Mouse (Mus musculus): ENCODE measurements around the gene Olfr520.
"Not testable (repeated sequence)": the region's sequence is repeated elsewhere in the genome, so short reads cannot be mapped to it uniquely, and the experiment has no call there.

Gene Olfr520

GRCm38 (mm10) chr7:99729973-99730372 lies at the start of gene Olfr520:
Olfr520 (plus strand) TSS chr7:99730273.
- DNase-seq: no peak

GRCm38 (mm10) chr7:99680771-99681170 lies 49.3 kb upstream of the Olfr520 start:
- peak; percentile 32 for DNase-seq

DNA sequence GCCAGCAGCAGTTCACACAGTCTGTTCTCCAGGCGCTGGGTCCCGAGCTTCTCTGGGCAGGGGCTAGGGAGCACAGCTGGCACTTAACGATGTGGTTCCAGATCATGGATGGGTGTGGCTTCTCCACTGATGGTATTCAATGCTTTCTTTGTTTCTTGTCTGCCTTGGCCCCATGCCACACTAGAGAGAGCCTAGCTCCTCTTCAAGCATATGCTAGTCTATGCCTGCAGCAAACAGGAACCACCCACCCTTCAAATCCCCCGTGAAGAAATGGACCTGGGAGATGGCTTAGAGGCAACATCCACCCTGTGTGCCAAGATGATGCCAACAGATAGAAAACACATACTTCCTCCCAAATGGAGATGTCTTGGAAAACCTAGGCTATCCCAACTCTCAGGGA lies 46.0 kb upstream of the Olfr520 start:
- DNase-seq: no peak

DNA sequence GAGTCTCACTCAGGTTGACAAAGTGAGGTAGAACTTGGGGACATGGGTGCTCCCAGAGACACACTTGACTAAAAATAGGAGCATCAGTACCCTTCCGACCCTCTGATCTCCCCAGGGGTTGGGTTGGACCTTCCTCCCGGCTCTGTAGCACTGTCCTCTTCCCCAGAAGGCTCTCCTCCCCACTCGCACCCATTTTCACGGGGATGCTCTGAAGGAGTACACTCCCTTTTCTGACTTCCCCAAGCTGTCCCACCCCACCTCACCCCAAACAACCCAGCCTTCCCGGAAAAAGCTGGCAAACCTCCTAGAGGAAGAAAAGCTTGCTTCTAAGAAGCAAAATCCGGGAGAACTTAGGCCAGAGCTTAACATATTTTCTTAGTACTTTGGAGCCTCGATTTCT lies 39.3 kb upstream of the Olfr520 start:
- no peak for DNase-seq

DNA sequence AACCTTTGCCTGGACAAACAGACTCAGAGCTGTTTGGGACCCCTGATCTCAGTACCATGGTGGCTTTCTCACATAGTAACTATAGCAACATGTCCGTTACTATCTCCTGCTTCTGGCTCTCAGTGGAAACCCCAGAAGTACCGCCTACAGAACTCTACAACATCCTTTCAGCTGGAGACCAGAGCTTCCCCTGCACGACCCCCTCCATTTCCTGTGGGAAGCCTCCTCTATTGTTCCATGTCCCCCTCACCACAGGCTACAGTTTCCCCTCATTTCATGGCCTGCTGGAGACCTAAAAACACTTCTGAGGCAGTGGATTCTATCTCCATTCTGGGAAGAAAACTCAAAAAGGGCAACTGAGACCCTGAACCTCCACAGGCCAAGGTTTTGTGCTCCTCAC lies 37.7 kb upstream of the Olfr520 start:
- no peak for DNase-seq

- DNase-seq: no peak
Observed at GRCm38 (mm10) chr7:99693387-99693786, 36.7 kb upstream of the Olfr520 start.

- DNase-seq: no peak
Observed at GRCm38 (mm10) chr7:99693976-99694375, 36.1 kb upstream of the Olfr520 start.

GRCm38 (mm10) chr7:99694424-99694823 lies 35.6 kb upstream of the Olfr520 start:
- not testable (repeated sequence) for DNase-seq

DNA sequence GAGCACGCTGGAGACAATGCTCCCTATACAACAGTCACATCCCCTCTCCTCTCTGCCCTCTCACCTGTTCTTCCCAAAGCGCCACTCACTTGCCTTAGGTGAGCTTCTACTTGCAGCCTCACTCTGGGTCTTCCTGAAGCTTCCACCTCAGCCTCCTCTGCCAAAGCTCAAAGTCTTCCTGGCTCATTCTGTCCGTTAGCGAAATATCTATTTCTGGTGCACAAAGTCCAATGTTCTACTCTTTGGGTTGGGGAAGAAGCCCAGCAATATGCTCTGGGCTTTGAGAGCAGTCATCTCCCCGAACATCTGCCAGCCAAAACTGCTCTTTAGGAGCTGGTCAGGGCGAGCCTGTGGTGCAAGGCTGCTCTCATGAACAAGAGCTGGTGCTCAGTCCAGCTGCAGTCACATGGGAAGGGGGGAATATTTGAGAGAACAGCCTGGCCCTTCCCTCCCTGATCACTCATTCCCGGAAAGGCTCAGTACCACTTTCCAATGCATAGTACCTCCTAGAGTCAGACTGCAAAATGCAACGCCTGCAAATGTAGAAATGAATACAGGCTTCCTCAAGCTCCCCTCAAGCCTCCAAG lies 34.5 kb upstream of the Olfr520 start:
- peak; percentile 33 for DNase-seq

DNA sequence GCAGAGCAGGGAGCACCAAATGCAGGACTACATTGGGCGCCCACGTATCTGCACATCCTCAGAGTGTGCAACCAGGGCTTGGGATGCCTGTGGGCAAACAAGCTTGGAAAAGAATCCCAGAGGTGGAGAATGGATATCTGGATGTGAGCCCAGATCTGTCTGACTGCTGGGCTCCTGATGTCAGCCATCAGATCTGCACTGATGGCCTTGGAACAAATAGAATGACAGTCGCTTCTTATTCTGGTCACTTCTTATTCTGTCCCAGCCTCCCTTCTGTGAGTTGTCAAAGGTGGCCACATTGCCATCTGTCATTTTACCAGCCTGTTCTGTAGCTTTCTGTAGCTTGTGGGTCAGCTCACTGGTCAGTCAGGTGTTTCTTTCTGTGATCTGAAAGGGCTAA lies 31.5 kb upstream of the Olfr520 start:
- no peak for DNase-seq

GRCm38 (mm10) chr7:99699106-99699505 lies 31.0 kb upstream of the Olfr520 start:
- no peak for DNase-seq

DNA sequence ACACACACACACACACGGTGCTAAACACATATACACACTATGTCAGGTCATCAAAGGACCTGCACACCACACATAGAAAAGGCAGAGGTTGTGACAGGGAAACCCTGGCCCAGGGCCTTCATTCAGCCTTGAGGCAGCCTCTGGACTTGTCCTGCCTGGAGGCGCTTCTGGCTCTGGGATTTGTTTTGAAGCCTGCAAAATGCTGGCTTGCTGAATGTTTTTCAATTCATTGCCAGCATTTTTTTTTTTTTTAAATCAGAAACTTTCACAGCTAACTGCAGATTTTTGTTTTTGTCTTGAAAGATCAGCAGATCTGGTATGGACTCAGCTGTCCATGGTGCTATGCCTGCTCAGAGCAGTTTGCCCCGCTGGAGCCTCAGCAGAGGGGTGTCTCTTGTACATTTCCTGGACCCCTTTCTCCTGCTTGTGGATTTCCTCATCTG lies 30.3 kb upstream of the Olfr520 start:
- DNase-seq: no peak

- DNase-seq: no peak
Observed at GRCm38 (mm10) chr7:99700641-99701040, 29.4 kb upstream of the Olfr520 start.

DNA sequence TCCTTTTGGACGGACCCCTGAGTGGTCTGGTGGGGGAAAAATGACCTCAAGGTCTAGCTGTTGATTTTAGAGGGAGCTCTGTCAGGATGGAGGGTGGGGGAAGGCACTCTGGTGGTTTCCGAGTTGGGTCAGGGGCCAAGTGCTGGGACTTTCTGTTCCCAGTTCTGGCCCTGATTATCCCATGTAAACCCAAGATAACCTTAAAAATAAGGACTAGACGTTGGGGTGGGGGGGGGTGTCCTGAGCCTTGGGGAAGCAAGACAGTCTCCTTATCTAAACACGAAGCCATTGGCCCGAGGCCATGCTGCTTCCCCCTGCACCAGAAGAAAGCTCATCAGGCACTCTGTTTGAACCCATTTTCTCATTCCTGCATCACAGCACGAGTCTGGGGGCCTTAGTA lies 27.9 kb upstream of the Olfr520 start:
- DNase-seq: peak; percentile 37

DNA sequence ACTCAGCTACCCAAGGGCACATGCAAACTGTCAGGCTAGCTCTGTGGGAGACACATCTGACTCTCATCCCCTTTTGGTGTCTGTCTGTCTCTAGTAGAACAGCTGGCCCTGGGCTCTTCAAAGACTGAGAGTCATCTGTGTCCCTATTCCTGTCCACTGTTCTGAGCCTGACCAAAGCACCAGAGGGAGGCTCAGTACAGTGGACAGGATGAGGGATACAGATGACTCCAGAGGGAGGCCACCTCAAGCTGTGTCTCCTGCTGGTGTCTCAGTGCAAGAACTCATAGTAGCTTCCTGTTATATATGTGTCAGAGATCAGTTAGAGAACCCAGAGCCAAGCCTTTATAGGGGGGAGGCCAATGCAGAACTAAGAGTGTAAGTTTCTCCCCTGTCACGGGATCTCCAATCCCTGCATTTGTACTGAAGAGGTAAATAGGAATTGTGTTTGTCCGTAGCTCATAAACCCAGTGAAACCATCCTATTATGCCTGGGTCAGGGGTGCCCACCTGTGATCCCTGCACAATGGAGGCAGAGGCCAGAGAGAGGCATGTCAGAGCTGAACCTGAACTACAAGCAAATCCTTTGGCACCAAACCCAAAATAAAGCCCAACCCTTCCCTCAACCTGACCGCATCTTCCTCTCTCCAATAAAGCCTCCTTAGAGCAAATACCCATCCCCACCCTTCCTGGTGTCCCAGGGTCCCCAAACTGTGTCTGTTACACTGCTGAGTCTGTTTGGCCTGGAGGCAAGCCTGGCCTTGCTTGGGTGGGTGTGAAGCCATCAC lies 25.1 kb upstream of the Olfr520 start:
- DNase-seq: no peak

DNA sequence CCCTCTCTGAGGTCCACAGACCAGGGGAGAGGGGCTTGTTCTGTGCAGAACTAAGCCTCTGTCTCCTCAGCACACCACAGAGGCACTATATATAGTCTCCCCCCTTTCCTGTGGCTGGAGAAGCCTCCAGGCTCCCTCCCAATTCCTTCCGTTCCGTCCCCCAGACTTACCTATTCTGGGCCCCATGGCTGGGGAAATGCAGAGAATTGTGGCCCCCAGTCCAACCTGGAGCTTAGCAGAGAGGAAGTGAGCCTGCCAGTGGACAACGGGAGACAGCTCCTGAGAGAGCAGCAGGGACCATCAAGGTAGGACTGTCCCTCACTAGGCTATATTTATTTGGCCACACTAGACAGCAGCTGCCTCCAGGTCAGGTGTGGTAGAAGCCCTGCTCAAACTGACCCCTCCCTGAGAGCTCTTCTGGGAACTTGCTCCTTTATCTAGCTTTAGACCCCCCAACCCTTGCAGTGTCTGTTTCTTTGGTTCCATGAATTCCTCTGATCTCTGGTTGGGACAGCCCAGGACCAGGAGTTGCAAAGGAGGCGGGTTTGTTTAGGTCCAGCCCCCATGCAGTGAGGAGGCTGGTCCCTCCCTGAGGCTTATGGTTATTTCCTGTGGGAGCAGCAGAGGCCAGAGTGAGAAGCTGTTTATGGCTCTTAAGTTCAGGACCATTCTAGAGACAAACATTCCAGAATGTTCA lies 23.6 kb upstream of the Olfr520 start:
- DNase-seq: peak; percentile 27

DNA sequence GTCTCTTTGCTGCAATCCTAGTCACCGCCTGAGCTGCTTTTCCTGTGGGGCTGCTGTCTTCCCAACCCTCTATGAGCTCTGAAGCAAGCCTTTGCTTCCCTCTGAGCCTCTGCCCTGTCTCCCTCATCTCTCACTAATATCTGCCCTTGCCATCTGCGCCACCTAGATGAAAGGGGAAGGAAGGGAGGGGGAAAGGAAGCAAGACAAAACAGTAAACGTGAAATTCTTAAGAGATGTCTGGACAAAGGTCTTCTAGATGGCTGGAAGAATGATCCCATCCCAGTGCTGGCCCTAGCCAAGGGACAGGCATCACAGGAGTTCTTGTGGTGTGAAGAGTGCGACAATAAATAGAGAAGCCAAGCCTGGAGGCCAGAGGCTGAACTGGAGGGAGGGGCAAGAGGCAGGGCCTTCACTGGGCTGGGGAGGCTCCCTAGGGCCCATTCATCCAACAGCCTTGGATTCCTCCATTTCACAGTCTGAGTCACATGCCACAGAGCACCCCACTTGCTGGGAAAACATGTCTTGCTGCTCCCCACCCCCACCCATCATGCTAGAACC lies 23.0 kb upstream of the Olfr520 start:
- peak; percentile 47 for DNase-seq

GRCm38 (mm10) chr7:99707671-99708070 lies 22.4 kb upstream of the Olfr520 start:
- DNase-seq: no peak

DNA sequence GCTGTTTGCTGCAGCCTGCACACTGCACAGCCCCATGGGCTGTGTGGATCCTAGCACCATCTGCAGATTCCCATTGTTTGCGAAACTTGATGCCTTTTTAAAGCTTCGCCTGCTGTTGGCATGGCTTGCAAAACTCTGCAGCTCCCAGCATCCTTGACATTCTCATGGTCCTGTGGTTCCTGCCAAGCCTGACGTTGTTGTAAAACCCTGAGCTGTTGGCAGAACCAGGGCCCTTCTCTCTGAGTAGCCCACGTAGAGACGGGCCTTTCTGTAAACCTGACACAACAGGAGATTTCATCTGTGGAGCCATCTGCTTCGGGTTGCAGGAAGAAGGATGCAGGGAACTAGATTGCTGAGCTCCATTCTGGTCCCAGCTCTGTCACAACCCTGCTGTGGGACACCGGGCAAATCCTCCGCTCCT lies 21.8 kb upstream of the Olfr520 start:
- DNase-seq: no peak

DNA sequence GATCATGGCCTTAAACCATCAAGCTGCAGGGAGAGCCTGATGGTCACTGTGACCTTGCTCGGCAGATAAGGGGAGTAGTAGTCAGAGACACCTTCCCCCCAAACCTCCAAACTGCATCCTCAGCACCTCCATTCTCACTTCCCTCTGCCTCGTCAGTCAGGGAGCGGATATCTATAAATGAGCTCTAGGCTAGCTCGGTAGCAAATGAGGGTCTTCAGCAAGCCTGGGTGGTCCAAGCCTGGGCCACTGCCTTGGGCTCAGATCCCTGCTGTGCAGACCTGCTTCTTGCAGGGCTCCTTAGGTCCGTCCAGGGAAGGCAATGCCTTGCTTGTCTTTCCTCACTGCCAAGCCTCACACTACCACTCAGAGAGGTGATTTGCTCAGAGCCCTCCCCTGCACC lies 21.3 kb upstream of the Olfr520 start:
- DNase-seq: no peak

GRCm38 (mm10) chr7:99709992-99710391 lies 20.1 kb upstream of the Olfr520 start:
- no peak for DNase-seq

- peak; percentile 77 for DNase-seq
Observed at GRCm38 (mm10) chr7:99710476-99710875, 19.6 kb upstream of the Olfr520 start.

GRCm38 (mm10) chr7:99711166-99711565 lies 18.9 kb upstream of the Olfr520 start, which contains the start of gene Slco2b1:
Slco2b1 (minus strand) TSS chr7:99711340.
- no peak for DNase-seq

- no peak for DNase-seq
Observed at GRCm38 (mm10) chr7:99712431-99712830, 17.6 kb upstream of the Olfr520 start.

Data from kidney, adult 18-20 months (tissue).